Mouse (Mus musculus) forebrain, embryonic 11.5 days (tissue): Measurements from ENCODE around the gene Olfml2a. TPM values are rescaled to one million over a fixed set of nuclear protein-coding genes. Genes with fewer than 3 reads are reported as not detected.

Source experiments
- ATAC-seq: fragments of 200-750 bp; cut with Nextera tagmentation; replicated peaks from 2 replicates; pipeline ENCODE4 v1.8.0; 2017; ENCODE audit warnings: moderate TSS enrichment; ENCODE audit not compliant: low FRiP score
- DNase-seq: peaks from one replicate; pipeline ENCODE4 v3.0.0-alpha.2; 2017; ENCODE audit warnings: low spot score
- H3K27ac ChIP-seq: fragments of 300-500 bp; sonication (generic); 2 replicates; pipeline ENCODE4 v1.5.1; 2014; ENCODE audit warnings: low read depth, low read length
- H3K27me3 ChIP-seq: fragments of 300-500 bp; sonication (generic); 2 replicates; pipeline ENCODE4 v1.6.1; 2014; ENCODE audit warnings: mild to moderate bottlenecking, low read length, mixed read lengths; ENCODE audit not compliant: control insufficient read depth, insufficient read depth
- H3K36me3 ChIP-seq: fragments of 300-500 bp; sonication (generic); 2 replicates; pipeline ENCODE4 v1.6.1; 2014; ENCODE audit warnings: mild to moderate bottlenecking, low read length, moderate library complexity, mixed read lengths; ENCODE audit not compliant: control insufficient read depth, insufficient read depth
- H3K4me1 ChIP-seq: fragments of 300-500 bp; sonication (generic); replicated peaks from 2 replicates; pipeline ENCODE4 v1.6.1; 2014; ENCODE audit warnings: low read length, mixed read lengths; ENCODE audit not compliant: control insufficient read depth, insufficient read depth
- H3K4me2 ChIP-seq: fragments of 300-500 bp; sonication (generic); 2 replicates; pipeline ENCODE4 v1.6.1; 2014; ENCODE audit warnings: low read depth, mild to moderate bottlenecking, low read length, moderate library complexity, mixed read lengths; ENCODE audit not compliant: severe bottlenecking
- H3K4me3 ChIP-seq: fragments of 300-500 bp; sonication (generic); 2 replicates; pipeline ENCODE4 v1.5.1; 2014; ENCODE audit warnings: low read depth, low read length
- H3K9ac ChIP-seq: fragments of 300-500 bp; sonication (generic); 2 replicates; pipeline ENCODE4 v1.6.1; 2014; ENCODE audit warnings: low read length
- H3K9me3 ChIP-seq: fragments of 300-500 bp; sonication (generic); 2 replicates; pipeline ENCODE4 v1.6.1; 2016; ENCODE audit warnings: low read length, mixed read lengths; ENCODE audit not compliant: control insufficient read depth
- whole genome bisulfite sequencing: fragments of 180-500 bp; shearing (Covaris S2); extraction: QIAGEN DNeasy Blood & Tissue Kit; methylation state at CpG from one replicate; pipeline ENCODE4 v1.1.7; 2014; 5-methylcytosine and 5-hydroxymethylcytosine counted together
- polyA plus RNA-seq: library from polyadenylated mRNA; unstranded; fragments of >200 nt; fragmentation: Nextera tagmentation; extraction: Ambion mirVana; gene quantifications from 2 replicates; pipeline ENCODE4 v1.2.1, GENCODE M21; 2014

The Olfml2a gene
- polyA plus RNA-seq, 1 experiment from 2014 or later: 2.6 TPM

DNA sequence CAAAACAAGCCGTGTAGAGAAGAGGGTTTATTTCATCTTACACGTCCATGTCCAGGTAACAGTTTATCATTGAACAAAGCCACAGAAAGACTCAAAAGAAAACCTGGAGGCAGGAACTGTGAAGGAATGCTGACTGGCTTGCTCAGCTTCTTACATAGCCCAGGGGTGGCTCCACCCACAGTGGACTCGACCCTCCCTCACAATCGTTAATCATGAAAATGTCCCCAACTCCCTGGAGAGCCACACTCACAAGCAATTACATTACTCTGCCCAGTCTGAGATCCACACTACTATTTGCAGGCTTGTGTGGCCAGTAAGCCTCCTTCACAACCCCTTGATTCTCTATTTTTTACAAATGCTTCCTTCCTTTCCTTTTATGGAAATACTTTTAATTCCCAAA lies 32.4 kb downstream of the Olfml2a start:
- H3K9me3 ChIP-seq: no peaks in the 10 kb centered on the region
- H3K4me3 ChIP-seq: no peak overlapping the region
- WGBS: 47% methylated on average over 4 of the region's 4 CpGs
- no peak for ATAC-seq
- no peak overlapping the region for H3K9ac ChIP-seq
- no peaks in the 10 kb centered on the region for H3K4me1 ChIP-seq
- H3K27me3 ChIP-seq: no peaks in the 10 kb centered on the region
- no peaks in the 10 kb centered on the region for H3K36me3 ChIP-seq
- no peak for DNase-seq
- H3K27ac ChIP-seq: no peak overlapping the region
- H3K4me2 ChIP-seq: no peak overlapping the region

DNA sequence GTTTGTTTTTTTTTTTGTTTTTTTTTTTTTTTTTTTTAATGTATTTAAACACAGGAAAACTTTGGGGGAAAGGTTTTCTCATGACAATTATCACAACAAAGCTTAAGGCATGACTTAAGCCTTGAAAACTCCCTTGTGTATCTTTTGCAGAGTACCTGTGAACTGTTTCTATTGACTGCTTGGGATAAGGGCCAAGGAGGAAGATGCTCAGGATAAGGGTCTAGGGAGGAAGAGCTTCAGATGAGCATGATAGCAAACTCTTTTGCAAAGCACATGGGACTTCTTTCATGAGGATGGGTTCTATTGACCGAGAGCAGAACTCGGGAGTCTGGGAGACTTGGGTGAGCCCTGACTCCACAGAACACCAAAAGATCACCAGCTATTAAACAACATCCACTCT lies 37.9 kb downstream of the Olfml2a start:
- ATAC-seq: no peak
- Histone ChIP-seq H3K9ac (no peak overlapping the region), H3K9me3 (no peaks in the 10 kb centered on the region), H3K4me1 (no peaks in the 10 kb centered on the region), H3K4me3 (no peak overlapping the region), H3K27me3 (no peaks in the 10 kb centered on the region), H3K4me2 (no peak overlapping the region), H3K27ac (no peak overlapping the region), H3K36me3 (no peaks in the 10 kb centered on the region)
- no peak for DNase-seq
- WGBS: 94% methylated on average over 2 of the region's 2 CpGs

DNA sequence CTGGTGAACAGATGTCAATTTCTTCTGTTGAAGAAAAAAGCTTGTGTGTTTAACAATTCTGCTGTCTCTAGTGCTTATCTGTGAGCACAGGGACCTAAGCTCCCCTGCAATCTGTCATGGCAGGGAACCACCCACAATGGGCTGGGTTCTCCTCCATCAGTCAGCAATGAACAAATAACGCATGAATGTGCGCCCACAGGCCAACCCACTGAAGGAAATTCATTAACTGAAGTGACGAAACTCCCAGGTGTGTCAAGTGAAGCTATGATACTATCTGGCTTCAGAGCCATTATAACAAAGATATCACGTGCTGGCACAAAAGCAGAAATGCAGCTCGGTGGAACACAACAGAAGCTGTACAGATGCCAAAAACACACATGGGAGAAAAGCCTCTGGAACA lies 38.3 kb downstream of the Olfml2a start:
- Histone ChIP-seq H3K4me3 (no peak overlapping the region), H3K9ac (no peak overlapping the region), H3K4me1 (no peaks in the 10 kb centered on the region), H3K27ac (no peak overlapping the region), H3K27me3 (no peaks in the 10 kb centered on the region), H3K36me3 (no peaks in the 10 kb centered on the region), H3K9me3 (no peaks in the 10 kb centered on the region), H3K4me2 (no peak overlapping the region)
- 86% methylated on average over 5 of the region's 5 CpGs for WGBS
- no peak for DNase-seq
- no peak for ATAC-seq

DNA sequence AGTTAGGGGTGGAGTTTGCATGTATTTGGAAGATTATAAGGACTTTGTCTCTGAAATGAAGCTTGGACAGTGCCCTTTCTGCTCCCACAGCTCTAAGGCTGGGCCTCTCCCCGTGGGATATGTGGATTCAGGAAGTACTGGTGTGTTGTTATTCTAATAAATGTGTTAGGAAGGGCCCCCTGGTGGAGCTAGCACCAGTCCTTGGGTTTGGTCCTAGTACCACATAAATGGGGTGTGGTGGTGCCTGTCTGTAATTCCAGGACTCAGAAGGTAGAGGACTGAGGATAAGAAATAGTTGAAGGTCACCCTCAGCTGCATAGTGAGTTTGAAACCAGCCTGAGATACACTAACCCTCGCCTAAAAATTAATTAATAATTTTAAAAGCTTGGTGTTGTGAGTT lies 41.4 kb downstream of the Olfml2a start:
- Histone ChIP-seq H3K27ac (no peak overlapping the region), H3K4me2 (no peak overlapping the region), H3K36me3 (no peaks in the 10 kb centered on the region), H3K4me1 (no peaks in the 10 kb centered on the region), H3K4me3 (no peak overlapping the region), H3K9me3 (no peaks in the 10 kb centered on the region), H3K9ac (no peak overlapping the region), H3K27me3 (no peaks in the 10 kb centered on the region)
- ATAC-seq (no peak), DNase-seq (no peak)
- WGBS: 43% methylated on average over 2 of the region's 2 CpGs

DNA sequence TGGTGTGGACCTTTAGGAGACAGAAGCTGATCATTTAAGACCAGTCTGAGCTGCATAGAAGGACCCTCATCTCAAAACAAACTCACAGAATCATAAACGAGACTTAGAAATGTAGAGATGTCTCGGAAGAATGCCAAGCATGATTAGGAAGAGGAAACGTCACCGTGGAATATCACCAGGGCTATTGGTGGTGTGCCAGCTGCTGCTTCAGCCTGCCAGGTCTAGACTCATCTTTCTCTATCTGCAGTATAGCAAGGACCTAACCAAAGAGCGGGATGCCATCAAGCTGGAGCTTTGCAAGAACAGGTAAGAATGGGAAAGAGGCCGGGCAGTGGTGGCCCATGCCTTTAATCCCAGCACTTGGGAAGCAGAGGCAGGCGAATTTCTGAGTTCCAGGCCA lies 41.9 kb downstream of the Olfml2a start:
- H3K9ac ChIP-seq: no peak overlapping the region
- 87% methylated on average over 7 of the region's 7 CpGs for WGBS
- DNase-seq (no peak), ATAC-seq (no peak)
- H3K36me3 ChIP-seq: no peaks in the 10 kb centered on the region
- no peaks in the 10 kb centered on the region for H3K9me3 ChIP-seq
- H3K27me3 ChIP-seq: no peaks in the 10 kb centered on the region
- no peaks in the 10 kb centered on the region for H3K4me1 ChIP-seq
- no peak overlapping the region for H3K4me2 ChIP-seq
- H3K4me3 ChIP-seq: no peak overlapping the region
- H3K27ac ChIP-seq: no peak overlapping the region

DNA sequence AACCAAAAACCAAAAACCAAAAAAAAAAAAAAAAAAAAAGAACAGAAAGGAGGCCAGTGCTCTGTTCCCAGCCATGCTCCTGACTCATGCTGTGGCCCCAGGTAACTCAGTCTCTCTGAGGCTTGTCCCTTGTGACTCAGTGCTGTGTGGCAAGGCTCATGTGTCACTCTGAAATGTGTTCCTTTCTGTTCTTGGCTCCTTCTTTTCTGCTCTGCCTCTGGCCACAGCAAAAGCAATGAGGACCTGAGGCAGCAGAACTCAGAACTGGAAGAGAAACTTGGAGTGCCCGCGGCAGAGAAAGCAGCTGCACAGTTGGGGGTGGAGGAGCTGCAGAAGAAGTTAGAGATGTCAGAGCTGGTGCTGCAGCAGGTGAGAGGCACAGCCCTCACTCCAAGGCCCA lies 42.4 kb downstream of the Olfml2a start:
- H3K27me3 ChIP-seq: no peaks in the 10 kb centered on the region
- 60% methylated on average over 2 of the region's 2 CpGs for WGBS
- H3K36me3 ChIP-seq: no peaks in the 10 kb centered on the region
- no peaks in the 10 kb centered on the region for H3K9me3 ChIP-seq
- H3K4me1 ChIP-seq: no peaks in the 10 kb centered on the region
- ATAC-seq (no peak), DNase-seq (no peak)
- no peak overlapping the region for H3K4me3 ChIP-seq
- no peak overlapping the region for H3K9ac ChIP-seq
- no peak overlapping the region for H3K4me2 ChIP-seq
- no peak overlapping the region for H3K27ac ChIP-seq

DNA sequence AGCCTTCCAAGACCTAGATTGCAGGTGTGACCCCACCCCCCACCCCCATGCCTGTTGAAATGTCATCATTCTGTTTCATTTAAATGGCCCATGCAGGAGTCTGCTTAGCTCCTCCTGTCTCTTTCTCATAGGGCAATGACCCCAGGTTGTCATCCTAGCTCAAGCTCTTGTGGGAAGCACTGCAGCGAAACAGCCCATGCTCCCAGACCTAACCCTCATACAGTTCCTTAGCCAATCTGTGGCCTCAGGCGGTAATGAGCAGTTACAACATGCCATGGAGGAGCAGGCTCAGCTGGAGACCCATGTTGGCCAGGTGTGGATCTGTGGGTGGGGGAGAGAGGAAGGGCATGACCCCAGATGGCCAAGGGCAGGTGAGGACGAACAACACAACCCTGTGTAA lies 43.4 kb downstream of the Olfml2a start:
- Histone ChIP-seq H3K4me2 (no peak overlapping the region), H3K4me1 (no peaks in the 10 kb centered on the region), H3K9me3 (no peaks in the 10 kb centered on the region), H3K36me3 (no peaks in the 10 kb centered on the region), H3K9ac (no peak overlapping the region), H3K4me3 (no peak overlapping the region), H3K27me3 (no peaks in the 10 kb centered on the region), H3K27ac (no peak overlapping the region)
- DNase-seq: no peak
- WGBS: 84% methylated on average over 3 of the region's 3 CpGs
- no peak for ATAC-seq

DNA sequence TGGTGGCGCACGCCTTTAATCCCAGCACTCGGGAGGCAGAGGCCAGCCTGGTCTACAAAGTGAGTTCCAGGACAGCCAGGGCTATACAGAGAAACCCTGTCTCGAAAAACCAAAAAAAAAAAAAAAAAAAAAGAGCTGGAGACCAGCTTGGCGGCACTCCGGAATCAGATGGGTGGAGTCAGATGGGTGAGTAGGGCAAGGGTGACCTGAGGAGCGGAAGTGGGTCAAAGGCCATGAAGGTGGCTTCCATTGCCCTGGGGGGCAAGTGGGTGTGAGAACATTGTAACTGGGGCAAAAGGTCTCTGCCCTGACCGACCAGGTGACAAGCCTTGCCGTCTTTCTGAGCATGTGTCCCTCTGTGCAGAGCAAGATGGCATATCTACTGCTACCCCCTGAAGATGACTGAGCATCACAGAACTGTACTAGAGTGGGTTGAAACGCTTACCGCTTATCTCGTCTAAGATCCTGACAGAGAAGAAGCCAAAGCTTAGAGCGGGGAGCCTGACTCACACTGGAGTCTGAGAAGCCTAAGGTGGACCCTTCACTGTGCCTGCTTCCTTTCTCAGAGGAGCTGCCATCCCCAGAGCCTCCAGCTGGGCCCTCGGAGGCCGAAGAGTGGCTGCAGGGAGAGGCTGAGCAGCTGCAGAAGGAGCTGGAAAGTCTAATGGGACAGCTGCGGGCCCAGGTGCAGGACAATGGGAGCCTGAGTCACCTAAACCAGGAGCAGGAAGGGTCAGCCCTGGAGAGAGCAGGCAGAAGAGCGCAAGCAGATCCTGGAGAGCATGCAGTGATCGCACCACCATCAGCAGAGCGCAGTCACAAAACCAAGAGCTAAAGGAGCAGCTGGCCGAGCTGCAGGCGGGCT lies 44.4 kb downstream of the Olfml2a start:
- no peak overlapping the region for H3K27ac ChIP-seq
- H3K27me3 ChIP-seq: no peaks in the 10 kb centered on the region
- DNase-seq: no peak
- WGBS: 85% methylated on average over 21 of the region's 21 CpGs
- ATAC-seq: no peak
- H3K4me1 ChIP-seq: no peaks in the 10 kb centered on the region
- H3K4me3 ChIP-seq: no peak overlapping the region
- H3K36me3 ChIP-seq: no peaks in the 10 kb centered on the region
- H3K4me2 ChIP-seq: no peak overlapping the region
- H3K9me3 ChIP-seq: no peaks in the 10 kb centered on the region
- no peak overlapping the region for H3K9ac ChIP-seq

DNA sequence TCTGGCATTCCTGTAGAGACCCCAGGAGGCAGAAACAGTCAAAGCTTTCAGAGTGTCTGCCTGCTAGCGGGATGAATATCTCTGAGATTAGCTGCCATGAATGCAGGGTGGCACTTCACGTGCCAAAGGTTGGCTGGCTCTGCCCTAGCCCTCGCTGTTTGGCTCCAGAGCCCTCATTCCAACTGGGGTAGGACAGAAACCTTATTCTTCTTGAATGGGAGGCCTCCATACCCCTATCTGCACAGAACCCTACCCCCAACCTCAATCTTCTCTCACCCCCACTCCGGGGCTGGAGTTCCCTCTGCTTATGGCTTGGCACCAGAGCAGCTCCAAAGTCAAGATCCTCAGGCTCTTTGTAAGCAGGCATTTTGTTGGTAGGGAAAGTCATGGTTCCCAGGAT lies 46.1 kb downstream of the Olfml2a start:
- DNase-seq (no peak), ATAC-seq (no peak)
- WGBS: 71% methylated on average over 4 of the region's 4 CpGs
- Histone ChIP-seq H3K27me3 (no peaks in the 10 kb centered on the region), H3K36me3 (no peaks in the 10 kb centered on the region), H3K4me3 (no peak overlapping the region), H3K9ac (no peak overlapping the region), H3K4me1 (no peaks in the 10 kb centered on the region), H3K27ac (no peak overlapping the region), H3K4me2 (no peak overlapping the region), H3K9me3 (no peaks in the 10 kb centered on the region)
